In genomic region chr4:58365321-58365720, GRCm38 (mm10) we compare ENCODE assay signal across 23 mouse cellular contexts.
DNase-seq lines count a peak whose midpoint lies in the region; ATAC-seq lines count a peak whose summit lies in the region.
"Had no signal": no experiment of that assay in that cellular context is flagged by ENCODE, and none has a peak within 500 bp of the region (broad histone marks: within the 10 kb centered on the region; RNA-seq: fewer than 3 reads in every experiment).

No protein-coding gene starts in this region.

- ATAC-seq in embryonic facial prominence, embryonic 14.5 days (ENCODE audit: low read depth), result no peak
- no peak for ATAC-seq in midbrain, embryonic 11.5 days (ENCODE audit: low FRiP score)
- ATAC-seq in midbrain, embryonic 13.5 days, result no peak
- ATAC-seq: activated CD4-positive, CD25-positive, alpha-beta regulatory T cell, adult 4 months; CD4-positive, CD25-positive, alpha-beta regulatory T cell, adult 4 months; Patski had no signal

- H3K36me3 ChIP-seq in embryonic facial prominence, embryonic 14.5 days (ENCODE audit: control insufficient read depth, insufficient read depth, low read length), result no peaks in the 10 kb centered on the region
- H3K36me3 ChIP-seq in embryonic facial prominence, embryonic 10.5 days (replicated peaks), result no peaks in the 10 kb centered on the region
- H3K36me3 ChIP-seq in midbrain, embryonic 11.5 days (ENCODE audit: control insufficient read depth, insufficient read depth, low read length), result no peaks in the 10 kb centered on the region
- H3K36me3 ChIP-seq in midbrain, embryonic 13.5 days, result no peaks in the 10 kb centered on the region
- H3K36me3 ChIP-seq: G1E had no signal

- no peak overlapping the region for H3K27ac ChIP-seq in embryonic facial prominence, embryonic 14.5 days (replicated peaks; ENCODE audit: low read depth, low read length)
- no peak overlapping the region for H3K27ac ChIP-seq in embryonic facial prominence, embryonic 10.5 days (replicated peaks)
- H3K27ac ChIP-seq in midbrain, embryonic 11.5 days (ENCODE audit: low read depth, low read length), result no peak overlapping the region
- H3K27ac ChIP-seq in midbrain, embryonic 13.5 days, result no peak overlapping the region

- no peaks in the 10 kb centered on the region for H3K4me1 ChIP-seq in embryonic facial prominence, embryonic 14.5 days (ENCODE audit: control insufficient read depth, insufficient read depth, low read length)
- no peaks in the 10 kb centered on the region for H3K4me1 ChIP-seq in embryonic facial prominence, embryonic 10.5 days
- no peaks in the 10 kb centered on the region for H3K4me1 ChIP-seq in midbrain, embryonic 11.5 days (ENCODE audit: control insufficient read depth, insufficient read depth, low read length)
- no peaks in the 10 kb centered on the region for H3K4me1 ChIP-seq in midbrain, embryonic 13.5 days (replicated peaks)

- peak; percentile 43 for DNase-seq in embryonic facial prominence, embryonic 14.5 days (ENCODE audit: low spot score)
- DNase-seq in embryonic facial prominence, embryonic 10.5 days (ENCODE audit: low spot score), result no peak
- DNase-seq in midbrain, embryonic 11.5 days (ENCODE audit: low spot score, missing footprints), result peak; percentile 79
- peak; percentile 3 for DNase-seq in retina, embryonic 14.5 days (ENCODE audit: low spot score)
- no peak for DNase-seq in retina, postnatal 1 day
- DNase-seq in Muller cell, postnatal 12 days (ENCODE audit: inconsistent ontology term), result peak; percentile 89
- DNase-seq in left cerebral cortex, adult 8-10 months (ENCODE audit: low spot score in 2 of 2), result no peak
- DNase-seq: adrenal gland, adult 2 months; adrenal gland, adult 8-10 months; adrenal gland, postnatal 10 days; adrenal gland, postnatal 14 days; adrenal gland, postnatal 25 days; adrenal gland, postnatal 36 days; B cell, adult 2 months; cerebellum, adult 11 months; cerebellum, adult 11-12 months; cerebellum, adult 18-20 months had no signal

- H3K27me3 ChIP-seq in embryonic facial prominence, embryonic 14.5 days (replicated peaks; ENCODE audit: control insufficient read depth, insufficient read depth, low read length), result no peaks in the 10 kb centered on the region
- no peaks in the 10 kb centered on the region for H3K27me3 ChIP-seq in embryonic facial prominence, embryonic 10.5 days (replicated peaks; ENCODE audit: low read depth, poor library complexity, severe bottlenecking)
- no peaks in the 10 kb centered on the region for H3K27me3 ChIP-seq in midbrain, embryonic 11.5 days (ENCODE audit: control insufficient read depth, insufficient read depth, low read length)
- H3K27me3 ChIP-seq in midbrain, embryonic 13.5 days, result no peaks in the 10 kb centered on the region
- H3K27me3 ChIP-seq: CH12.LX, Patski had no signal

- H3K9ac ChIP-seq in embryonic facial prominence, embryonic 14.5 days (ENCODE audit: low read depth, low read length), result no peak overlapping the region
- no peak overlapping the region for H3K9ac ChIP-seq in midbrain, embryonic 11.5 days (ENCODE audit: low read length)
- no peak overlapping the region for H3K9ac ChIP-seq in midbrain, embryonic 13.5 days (replicated peaks)

- 52% methylated on average over 6 of the region's 6 CpGs for WGBS in embryonic facial prominence, embryonic 14.5 days
- 77% methylated on average over 6 of the region's 6 CpGs for WGBS in embryonic facial prominence, embryonic 10.5 days
- WGBS in midbrain, embryonic 11.5 days, result 85% methylated on average over 6 of the region's 6 CpGs
- WGBS in midbrain, embryonic 13.5 days, result 87% methylated on average over 6 of the region's 6 CpGs

- no peaks in the 10 kb centered on the region for H3K9me3 ChIP-seq in embryonic facial prominence, embryonic 14.5 days (ENCODE audit: control insufficient read depth, low read length)
- H3K9me3 ChIP-seq in embryonic facial prominence, embryonic 10.5 days, result no peaks in the 10 kb centered on the region
- H3K9me3 ChIP-seq in midbrain, embryonic 11.5 days (ENCODE audit: control insufficient read depth, low read length), result no peaks in the 10 kb centered on the region
- H3K9me3 ChIP-seq in midbrain, embryonic 13.5 days, result no peaks in the 10 kb centered on the region

- no peak overlapping the region for H3K4me3 ChIP-seq in embryonic facial prominence, embryonic 14.5 days (ENCODE audit: low read depth, low read length)
- no peak overlapping the region for H3K4me3 ChIP-seq in embryonic facial prominence, embryonic 10.5 days
- no peak overlapping the region for H3K4me3 ChIP-seq in midbrain, embryonic 11.5 days (ENCODE audit: low read depth, low read length)
- no peak overlapping the region for H3K4me3 ChIP-seq in midbrain, embryonic 13.5 days (replicated peaks)

- no peak overlapping the region for H3K4me2 ChIP-seq in embryonic facial prominence, embryonic 14.5 days (ENCODE audit: low read depth, low read length)
- H3K4me2 ChIP-seq in midbrain, embryonic 11.5 days, result no peak overlapping the region
- H3K4me2 ChIP-seq in midbrain, embryonic 13.5 days (replicated peaks), result no peak overlapping the region

Comparison
In these comparisons a context has a peak if more than half of its experiments do, and no peak if none do; other contexts are left out.
1. DNase-seq: peak in embryonic facial prominence, embryonic 14.5 days (single experiment), midbrain, embryonic 11.5 days (single experiment), retina, embryonic 14.5 days (single experiment) and Muller cell, postnatal 12 days (single experiment); none in embryonic facial prominence, embryonic 10.5 days (single experiment), retina, postnatal 1 day (single experiment) and left cerebral cortex, adult 8-10 months (0 of 2).